Comparison of ENCODE assay signal across 9 mouse cellular contexts in genomic region chr5:97834770-97835169, GRCm38 (mm10).
A peak's percentile ranks its signal among the peaks of the same experiment; 100 is the strongest.
DNase-seq lines count a peak whose midpoint lies in the region; ATAC-seq and TF ChIP-seq lines count a peak whose summit lies in the region.
"Had no signal": no experiment of that assay in that cellular context is flagged by ENCODE, and none has a peak within 500 bp of the region (broad histone marks: within the 10 kb centered on the region; RNA-seq: fewer than 3 reads in every experiment).

No protein-coding gene starts in this region.

- no peak overlapping the region for H3K4me2 ChIP-seq in kidney, embryonic 16.5 days (replicated peaks; ENCODE audit: low read depth, low read length)
- H3K4me2 ChIP-seq in kidney, embryonic 14.5 days (replicated peaks; ENCODE audit: low read depth, low read length), result no peak overlapping the region
- H3K4me2 ChIP-seq in liver, embryonic 13.5 days, result no peak overlapping the region
- H3K4me2 ChIP-seq in stomach, embryonic 16.5 days (ENCODE audit: low read depth, low read length), result no peak overlapping the region
- no peak overlapping the region for H3K4me2 ChIP-seq in hindbrain, embryonic 14.5 days (replicated peaks)

- intact Hi-C loops in gastrocnemius, adult 2 months (cut with DNase I), result no loop called here

- TF ChIP-seq CTCF in gastrocnemius, adult 2 months (IDR thresholded peaks at IDR 0.05), result no peak

- H3K27me3 ChIP-seq in kidney, embryonic 16.5 days (ENCODE audit: insufficient read depth, low read length), result no peaks in the 10 kb centered on the region
- H3K27me3 ChIP-seq in kidney, embryonic 14.5 days (ENCODE audit: control insufficient read depth, insufficient read depth, low read length), result no peaks in the 10 kb centered on the region
- no peaks in the 10 kb centered on the region for H3K27me3 ChIP-seq in liver, embryonic 13.5 days
- H3K27me3 ChIP-seq in stomach, embryonic 16.5 days (ENCODE audit: control insufficient read depth, insufficient read depth, low read length), result no peaks in the 10 kb centered on the region
- H3K27me3 ChIP-seq in hindbrain, embryonic 14.5 days (ENCODE audit: control insufficient read depth, insufficient read depth, low read length), result no peaks in the 10 kb centered on the region

- H3K4me3 ChIP-seq in kidney, embryonic 16.5 days (ENCODE audit: low read length), result no peak overlapping the region
- no peak overlapping the region for H3K4me3 ChIP-seq in kidney, embryonic 14.5 days (ENCODE audit: low read length)
- H3K4me3 ChIP-seq in gastrocnemius, adult 2 months, result no peak overlapping the region
- no peak overlapping the region for H3K4me3 ChIP-seq in liver, embryonic 13.5 days (replicated peaks)
- no peak overlapping the region for H3K4me3 ChIP-seq in stomach, embryonic 16.5 days (replicated peaks; ENCODE audit: low read length)
- no peak overlapping the region for H3K4me3 ChIP-seq in hindbrain, embryonic 14.5 days (replicated peaks; ENCODE audit: low read length)

- no peak overlapping the region for H3K27ac ChIP-seq in kidney, embryonic 16.5 days (ENCODE audit: low read length)
- no peak overlapping the region for H3K27ac ChIP-seq in kidney, embryonic 14.5 days (ENCODE audit: low read depth, low read length)
- peak overlapping the region; percentile 63 for H3K27ac ChIP-seq in gastrocnemius, adult 2 months
- no peak overlapping the region for H3K27ac ChIP-seq in liver, embryonic 13.5 days
- peak overlapping the region; percentile 21; the same call in 1 of the 2 replicates for H3K27ac ChIP-seq in stomach, embryonic 16.5 days (ENCODE audit: low read length)
- no peak overlapping the region for H3K27ac ChIP-seq in hindbrain, embryonic 14.5 days

- ATAC-seq in kidney, embryonic 16.5 days (ENCODE audit: low FRiP score, low TSS enrichment), result 0 out of 2 replicates have a peak, but pooled peaks have one; percentile 42
- ATAC-seq in kidney, embryonic 14.5 days (ENCODE audit: low FRiP score, low TSS enrichment), result no peak
- peak; percentile 82 for ATAC-seq in liver, embryonic 13.5 days (ENCODE audit: low read depth)
- 0 out of 2 replicates have a peak, but pooled peaks have one; percentile 25 for ATAC-seq in stomach, embryonic 16.5 days (ENCODE audit: insufficient read depth, low FRiP score)
- no peak for ATAC-seq in erythroid progenitor cell, adult 5-6 weeks (replicated peaks; ENCODE audit: low FRiP score, poor library complexity, severe bottlenecking)
- ATAC-seq in hindbrain, embryonic 14.5 days (ENCODE audit: low FRiP score), result no peak

- DNase-seq in gastrocnemius, adult 2 months, result peak; percentile 88
- no peak for DNase-seq in liver, embryonic 13.5 days
- no peak for DNase-seq in hindbrain, embryonic 14.5 days (ENCODE audit: low spot score)
- no peak for DNase-seq in frontal cortex, postnatal 36 days (ENCODE audit: low spot score in 2 of 2)
- DNase-seq: cerebellum, adult 8-10 months had no signal

- H3K4me1 ChIP-seq in kidney, embryonic 16.5 days (ENCODE audit: insufficient read depth, low read length), result peaks cover 4% of the 10 kb centered on the region; the same call in 1 of the 2 replicates
- no peaks in the 10 kb centered on the region for H3K4me1 ChIP-seq in kidney, embryonic 14.5 days (ENCODE audit: control insufficient read depth, insufficient read depth, low read length)
- no peaks in the 10 kb centered on the region for H3K4me1 ChIP-seq in liver, embryonic 13.5 days (replicated peaks)
- H3K4me1 ChIP-seq in stomach, embryonic 16.5 days (ENCODE audit: control insufficient read depth, insufficient read depth, low read length), result 0 out of 2 replicates have a peak, but pooled peaks cover 4% of the 10 kb centered on the region
- no peaks in the 10 kb centered on the region for H3K4me1 ChIP-seq in hindbrain, embryonic 14.5 days (replicated peaks; ENCODE audit: control insufficient read depth, insufficient read depth, low read length)

- no peaks in the 10 kb centered on the region for H3K9me3 ChIP-seq in kidney, embryonic 16.5 days (ENCODE audit: low read length)
- H3K9me3 ChIP-seq in kidney, embryonic 14.5 days (ENCODE audit: control insufficient read depth, low read length), result no peaks in the 10 kb centered on the region
- no peaks in the 10 kb centered on the region for H3K9me3 ChIP-seq in liver, embryonic 13.5 days (replicated peaks)
- H3K9me3 ChIP-seq in stomach, embryonic 16.5 days (replicated peaks; ENCODE audit: control insufficient read depth, low read length), result no peaks in the 10 kb centered on the region
- H3K9me3 ChIP-seq in hindbrain, embryonic 14.5 days (ENCODE audit: control insufficient read depth, low read length), result no peaks in the 10 kb centered on the region

- 77% methylated on average over 1 of the region's 1 CpGs for WGBS in kidney, embryonic 16.5 days
- WGBS in kidney, embryonic 14.5 days, result 84% methylated on average over 1 of the region's 1 CpGs
- 62% methylated on average over 1 of the region's 1 CpGs for WGBS in liver, embryonic 13.5 days (ENCODE audit: insufficient replicate concordance)
- 53% methylated on average over 1 of the region's 1 CpGs for WGBS in stomach, embryonic 16.5 days
- 71% methylated on average over 1 of the region's 1 CpGs for WGBS in hindbrain, embryonic 14.5 days

- H3K9ac ChIP-seq in kidney, embryonic 16.5 days (replicated peaks; ENCODE audit: low read length), result no peak overlapping the region
- H3K9ac ChIP-seq in kidney, embryonic 14.5 days (ENCODE audit: low read depth, low read length), result no peak overlapping the region
- H3K9ac ChIP-seq in liver, embryonic 13.5 days, result no peak overlapping the region
- no peak overlapping the region for H3K9ac ChIP-seq in stomach, embryonic 16.5 days (ENCODE audit: low read length)
- H3K9ac ChIP-seq in hindbrain, embryonic 14.5 days, result no peak overlapping the region

- H3K36me3 ChIP-seq in kidney, embryonic 16.5 days (ENCODE audit: insufficient read depth, low read length), result no peaks in the 10 kb centered on the region
- no peaks in the 10 kb centered on the region for H3K36me3 ChIP-seq in kidney, embryonic 14.5 days (ENCODE audit: control insufficient read depth, insufficient read depth, low read length)
- H3K36me3 ChIP-seq in liver, embryonic 13.5 days, result no peaks in the 10 kb centered on the region
- no peaks in the 10 kb centered on the region for H3K36me3 ChIP-seq in stomach, embryonic 16.5 days (ENCODE audit: control insufficient read depth, insufficient read depth, low read length)
- no peaks in the 10 kb centered on the region for H3K36me3 ChIP-seq in hindbrain, embryonic 14.5 days (replicated peaks; ENCODE audit: control insufficient read depth, insufficient read depth)

Comparison
In these comparisons a context has a peak if more than half of its experiments do, and no peak if none do; other contexts are left out.
1. ATAC-seq: peak in kidney, embryonic 16.5 days (single experiment), liver, embryonic 13.5 days (single experiment) and stomach, embryonic 16.5 days (single experiment); none in kidney, embryonic 14.5 days (single experiment), erythroid progenitor cell, adult 5-6 weeks (single experiment) and hindbrain, embryonic 14.5 days (single experiment).
2. H3K27ac ChIP-seq: peak in gastrocnemius, adult 2 months (single experiment) and stomach, embryonic 16.5 days (single experiment); none in kidney, embryonic 16.5 days (single experiment), kidney, embryonic 14.5 days (single experiment), liver, embryonic 13.5 days (single experiment) and hindbrain, embryonic 14.5 days (single experiment).